Mouse (Mus musculus) spleen, adult 12 weeks (tissue): ENCODE data around the gene Pcbp3.

Experiments used
- DNase-seq: peaks from one replicate; pipeline ENCODE4 v3.0.0; 2022; ENCODE audit warnings: low spot score

The Pcbp3 gene

DNA sequence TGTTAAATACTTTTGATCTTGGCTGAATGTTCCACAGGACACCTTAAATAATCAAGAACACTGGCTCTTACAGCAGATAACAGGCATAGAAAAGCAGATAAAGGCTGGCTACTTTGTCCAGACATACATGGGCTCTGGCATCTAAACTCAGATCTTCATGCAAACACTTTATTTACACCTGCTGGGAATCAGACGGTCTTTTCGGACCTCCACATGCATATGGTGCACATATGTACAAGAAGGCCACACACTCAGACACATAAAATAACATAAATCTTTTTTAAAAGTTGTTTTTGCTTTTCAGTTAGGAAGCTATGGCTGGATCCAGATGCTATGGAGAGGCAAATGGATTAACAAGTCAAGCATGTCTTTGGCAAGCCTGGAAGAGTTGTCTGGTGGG is 37.2 kb downstream of the Pcbp3 start:
- no peak for DNase-seq

DNA sequence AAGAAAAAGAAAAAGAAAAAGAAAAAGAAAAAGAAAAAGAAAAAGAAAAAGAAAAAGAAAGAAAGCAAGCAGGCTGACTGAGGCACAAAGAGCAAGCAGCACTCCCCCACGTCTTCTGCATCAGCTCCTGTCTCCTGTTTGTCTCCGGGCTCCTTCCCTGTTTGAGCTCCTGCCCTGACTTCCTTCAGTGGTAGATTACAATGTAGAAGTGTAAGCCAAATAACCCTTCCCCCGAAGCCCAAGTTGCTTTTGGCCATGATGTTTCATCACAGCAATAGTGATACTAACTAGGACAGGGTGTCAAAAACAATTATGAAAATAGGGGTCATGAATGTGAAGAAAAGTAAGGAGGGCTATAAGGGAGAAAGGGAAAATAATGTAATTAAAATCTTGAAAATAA is 43.6 kb downstream of the Pcbp3 start:
- no peak for DNase-seq

DNA sequence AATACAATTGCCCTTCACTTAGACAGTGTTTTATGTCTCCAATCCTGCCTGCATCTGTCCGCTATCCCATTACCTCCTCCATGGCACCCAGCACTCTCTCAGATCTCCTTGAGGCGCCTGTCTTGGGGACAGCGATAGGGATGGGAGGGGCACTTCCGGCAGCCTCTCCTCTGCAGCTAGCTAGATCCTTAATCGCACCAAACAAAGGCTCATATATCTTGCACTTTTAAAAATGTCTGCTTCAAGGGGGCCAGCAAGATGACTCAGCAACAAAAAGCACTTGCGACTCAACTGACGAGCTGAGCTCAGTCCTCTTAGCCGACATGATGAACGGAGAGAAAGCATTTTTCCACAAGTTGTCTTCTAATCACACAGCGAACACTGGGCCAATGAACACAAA is 55.3 kb downstream of the Pcbp3 start:
- DNase-seq, result no peak

DNA sequence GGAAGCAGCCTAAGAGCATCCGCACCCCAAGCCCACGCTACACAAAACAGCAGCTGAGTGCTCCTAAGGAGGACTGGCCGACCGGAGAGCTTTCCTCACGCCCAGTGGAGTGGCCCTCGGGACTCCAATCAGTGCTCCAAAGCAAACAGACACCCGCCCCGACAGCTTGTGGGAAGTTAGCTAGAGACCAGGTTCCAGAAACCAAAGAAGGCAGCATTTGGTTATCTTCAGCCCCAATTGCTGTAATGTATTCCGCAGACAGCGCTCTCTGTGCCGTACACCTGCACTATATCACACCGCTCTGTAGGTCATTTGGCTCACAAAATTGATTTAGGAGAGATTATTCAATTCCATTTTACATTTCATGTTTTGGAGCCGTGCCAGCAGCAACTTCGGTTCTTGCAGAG is 55.7 kb downstream of the Pcbp3 start:
- DNase-seq, result no peak

DNA sequence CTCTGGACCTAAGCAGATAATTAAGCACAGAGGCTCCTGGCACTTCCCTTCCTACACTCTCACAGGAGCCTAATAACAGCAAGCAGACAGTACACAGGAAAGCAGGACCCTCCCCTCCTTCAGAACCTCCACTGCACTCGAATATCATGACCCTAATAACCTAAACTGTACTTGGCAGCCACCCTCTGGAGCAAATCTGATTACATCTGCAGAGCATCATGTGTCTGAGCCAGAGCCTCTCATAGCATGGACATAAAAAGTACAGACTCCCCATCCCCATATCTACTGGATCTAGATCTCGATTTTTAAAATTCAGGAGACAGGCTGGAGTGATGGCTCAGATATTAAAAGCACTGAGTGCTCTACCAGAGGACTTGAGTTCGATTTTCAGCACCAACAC is 58.0 kb downstream of the Pcbp3 start:
- DNase-seq, result no peak

DNA sequence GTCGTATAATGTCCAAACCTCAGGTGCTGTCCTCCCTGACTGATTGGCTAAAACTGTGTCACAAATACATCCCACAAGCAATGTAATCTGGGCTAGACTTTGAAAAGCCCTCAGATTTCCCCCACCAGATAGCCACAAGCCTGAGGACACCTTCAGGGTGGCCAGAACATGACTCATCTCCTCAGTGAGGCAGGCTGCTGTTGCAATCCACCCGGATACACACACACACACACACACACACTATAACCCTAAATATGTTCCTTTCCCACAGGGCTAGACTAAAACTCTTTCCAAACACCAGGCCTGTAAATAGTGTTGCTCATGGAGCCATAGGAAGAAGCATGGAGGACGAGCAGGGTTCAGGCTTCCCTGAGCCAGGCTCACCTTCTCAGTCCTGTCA is 58.6 kb downstream of the Pcbp3 start:
- no peak for DNase-seq

DNA sequence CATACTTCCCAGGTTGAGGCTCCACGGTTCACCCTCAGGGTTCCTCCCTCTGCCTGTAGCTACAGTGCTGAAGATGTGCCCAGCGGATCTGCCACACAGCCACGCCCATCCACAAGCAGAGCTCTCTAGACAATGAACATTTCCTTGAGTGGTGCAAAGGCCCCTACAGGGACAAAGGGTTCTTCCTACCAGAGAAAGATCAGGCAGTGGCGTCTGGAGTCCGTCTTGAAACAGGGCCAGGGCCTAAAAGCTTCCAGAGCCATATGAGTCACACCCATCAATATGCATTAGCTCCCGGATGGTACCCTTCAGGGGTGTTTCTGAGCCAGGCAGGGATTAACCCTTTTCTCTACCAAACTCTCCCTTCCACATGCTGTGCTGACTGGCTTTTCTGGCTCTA is 59.1 kb downstream of the Pcbp3 start:
- DNase-seq, result no peak

DNA sequence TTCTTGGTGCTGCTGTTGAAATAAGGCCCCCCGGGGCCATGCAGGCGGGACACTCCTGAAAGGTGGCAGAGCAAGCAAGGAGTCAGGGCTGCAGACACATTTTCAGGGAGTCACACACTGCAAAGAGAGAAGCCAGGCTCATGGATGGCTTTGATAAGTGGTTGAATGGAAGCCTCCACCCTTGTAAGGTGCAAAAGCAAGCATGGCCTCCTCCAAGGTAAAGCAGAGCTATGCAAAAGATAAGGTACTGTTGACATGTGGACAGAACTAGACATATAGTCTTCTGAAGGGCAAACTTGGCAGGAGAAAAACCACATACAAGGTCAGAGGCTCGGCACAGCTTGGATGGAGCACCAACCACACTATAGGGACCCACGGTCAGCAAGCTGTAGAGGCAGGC is 63.3 kb downstream of the Pcbp3 start:
- DNase-seq, result no peak

DNA sequence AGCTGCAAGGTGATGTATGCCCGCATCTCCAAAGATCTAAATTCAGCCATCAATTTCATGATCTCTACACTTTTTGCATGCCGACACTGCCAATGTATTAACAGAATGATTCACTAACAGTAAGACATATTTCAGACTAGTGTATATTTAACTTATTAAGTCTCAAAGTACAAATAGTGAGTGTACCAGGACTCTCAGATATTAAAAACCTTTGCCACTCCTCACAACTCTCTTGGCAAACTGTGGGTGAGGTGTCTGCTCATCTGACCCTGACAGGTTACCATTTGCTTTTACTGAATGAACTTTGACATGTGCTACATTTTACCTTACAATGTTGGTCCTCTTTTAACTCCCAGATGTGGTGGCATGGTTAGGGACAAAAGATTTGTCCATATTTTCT is 70.2 kb downstream of the Pcbp3 start:
- no peak for DNase-seq

DNA sequence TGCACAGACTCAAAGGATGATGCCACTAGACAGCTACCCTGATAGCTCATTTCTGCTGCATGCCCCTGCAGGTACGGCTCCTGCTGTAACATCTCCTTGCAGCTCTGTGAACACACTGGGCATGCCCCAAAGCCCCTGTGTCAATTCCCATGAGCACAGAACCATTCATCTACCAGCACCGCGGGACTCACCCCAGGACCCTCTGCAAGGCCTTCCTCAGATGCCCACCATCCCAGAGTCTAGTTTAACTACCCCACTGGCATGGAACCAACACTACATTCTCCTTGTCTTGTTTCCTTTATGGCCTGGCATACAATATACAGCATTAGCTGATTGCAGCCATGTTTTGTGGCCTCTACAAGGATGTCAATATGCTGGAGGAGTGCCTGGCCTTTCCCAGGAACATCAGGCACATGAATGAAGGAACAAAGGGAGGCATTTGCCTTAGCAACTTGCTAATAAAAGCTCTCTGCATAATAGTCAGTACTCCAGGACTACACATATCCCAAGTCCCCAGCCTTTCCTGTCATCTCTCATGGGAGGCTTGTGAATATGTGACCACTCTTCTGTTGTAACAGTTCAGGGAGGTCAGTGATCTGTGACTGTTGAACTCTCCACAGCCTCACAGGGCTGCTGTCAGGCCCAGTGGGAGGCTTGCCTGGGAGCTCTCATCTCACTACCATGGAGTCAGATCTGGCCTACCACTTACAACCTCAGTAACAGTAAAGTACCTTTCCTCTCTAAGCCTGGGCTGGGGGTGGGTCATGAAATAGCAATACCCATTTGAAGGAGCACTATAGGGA is 78.0 kb downstream of the Pcbp3 start:
- no peak for DNase-seq

DNA sequence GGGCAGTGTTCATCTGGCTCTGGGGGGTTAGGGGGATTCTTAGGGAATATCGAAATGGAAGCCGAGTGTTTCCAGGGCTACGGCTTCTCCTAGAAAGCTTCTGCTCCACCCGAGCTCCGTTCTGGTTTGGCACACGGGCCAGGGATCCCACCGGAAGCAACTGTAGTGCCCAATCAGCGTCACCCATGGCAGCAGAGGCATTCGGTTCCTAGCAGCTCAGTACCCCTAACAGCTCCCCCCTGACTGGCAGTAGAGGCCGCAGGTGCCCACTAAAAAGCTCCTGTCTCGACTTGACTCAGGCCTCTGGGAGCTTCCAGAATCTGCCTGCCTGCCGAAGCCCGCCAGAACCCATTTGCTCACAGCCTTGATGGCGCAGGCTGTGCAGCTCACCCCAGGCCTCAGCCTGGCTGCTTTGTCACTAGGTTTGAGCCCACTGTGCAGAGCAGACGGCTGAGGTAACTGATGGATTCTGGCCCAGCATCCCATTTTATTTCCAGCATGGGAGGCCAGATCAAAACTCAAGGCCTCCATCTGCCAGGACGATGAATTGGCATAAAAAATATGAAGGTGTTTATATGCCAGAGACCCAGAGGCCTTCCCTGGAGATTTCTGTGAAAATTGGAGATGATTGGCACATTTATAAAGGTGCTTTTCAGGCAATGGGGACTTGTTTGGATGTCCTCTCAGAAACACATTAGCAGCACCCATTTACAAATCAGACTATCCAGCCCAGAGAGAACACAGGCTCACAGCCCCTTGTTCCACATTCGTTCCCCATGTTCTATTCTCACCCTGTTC is 78.8 kb downstream of the Pcbp3 start:
- DNase-seq, result no peak

DNA sequence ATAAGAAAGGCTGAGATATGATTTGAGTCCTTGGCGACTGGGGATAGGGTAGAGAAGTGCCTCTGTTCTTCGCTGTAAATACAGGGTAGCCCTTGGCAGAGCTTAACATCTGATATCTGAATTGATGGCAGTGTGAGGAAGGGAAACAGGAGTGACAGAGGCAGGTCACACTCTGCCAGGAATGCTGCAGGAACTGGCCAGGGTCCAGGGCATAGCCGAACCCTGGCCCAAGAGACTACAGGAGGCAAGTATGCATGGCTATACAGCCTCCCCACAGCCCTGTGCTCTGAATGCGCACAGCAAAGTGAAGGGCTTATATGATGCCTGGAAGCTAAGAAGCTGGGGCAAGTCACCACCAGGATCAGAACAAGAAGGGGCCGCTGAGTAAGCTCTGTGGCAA is 79.8 kb downstream of the Pcbp3 start:
- DNase-seq, result no peak

DNA sequence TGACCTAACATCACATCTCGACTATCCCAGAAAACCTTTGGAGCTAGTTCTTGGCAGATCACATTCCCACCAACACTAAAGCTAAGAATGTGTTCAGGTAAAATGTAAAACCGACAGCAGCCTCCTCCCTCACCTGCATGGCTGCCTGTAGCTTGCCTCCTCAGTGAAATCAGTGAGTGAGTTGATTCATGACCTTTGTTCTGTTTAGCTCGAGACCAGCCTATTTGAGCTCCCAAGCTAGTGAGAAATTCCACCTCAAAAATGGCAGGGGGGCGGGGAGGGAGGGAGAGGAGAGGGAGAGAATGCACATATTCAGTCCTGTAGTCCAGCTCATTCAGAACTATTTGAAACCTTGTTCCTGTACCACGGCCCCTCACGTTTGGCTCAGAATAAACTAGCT is 86.4 kb downstream of the Pcbp3 start:
- no peak for DNase-seq

DNA sequence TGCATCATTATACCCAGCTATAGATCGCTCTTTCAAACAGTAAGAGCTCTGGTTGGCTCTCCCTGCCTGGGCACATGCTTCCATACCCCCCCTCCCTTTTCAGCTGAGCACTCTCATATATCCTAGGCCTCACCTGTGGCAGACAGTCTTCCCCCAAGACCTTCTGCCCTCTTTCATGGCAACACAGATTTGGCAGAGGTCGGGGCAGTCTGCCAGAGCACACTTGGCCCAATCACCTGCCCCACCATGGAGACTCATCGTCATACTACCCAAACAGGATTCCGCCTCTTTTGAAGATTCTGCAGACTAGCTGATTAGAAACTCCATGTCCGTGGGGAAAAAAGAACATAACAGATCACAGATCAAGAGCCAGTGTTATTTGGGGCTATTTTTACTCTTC is 86.8 kb downstream of the Pcbp3 start:
- DNase-seq, result no peak

DNA sequence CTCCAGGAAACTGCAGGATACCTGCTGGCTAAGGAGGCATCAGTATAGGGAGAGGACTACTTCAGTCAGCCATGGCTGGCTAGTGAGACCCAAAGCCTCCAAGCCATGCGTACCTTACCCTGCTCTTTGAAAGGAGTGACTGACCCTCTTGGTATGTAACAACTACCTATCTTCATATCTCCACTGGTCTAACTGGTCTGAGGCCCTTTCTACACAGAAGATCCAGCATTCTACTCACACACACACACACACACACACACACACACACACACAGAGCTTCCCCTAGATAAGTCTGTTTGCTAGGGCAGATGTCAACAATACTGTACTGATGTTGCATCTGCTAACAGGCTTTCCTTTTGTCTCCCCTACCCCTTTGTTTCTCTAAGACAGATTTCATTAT is 87.3 kb downstream of the Pcbp3 start:
- no peak for DNase-seq

DNA sequence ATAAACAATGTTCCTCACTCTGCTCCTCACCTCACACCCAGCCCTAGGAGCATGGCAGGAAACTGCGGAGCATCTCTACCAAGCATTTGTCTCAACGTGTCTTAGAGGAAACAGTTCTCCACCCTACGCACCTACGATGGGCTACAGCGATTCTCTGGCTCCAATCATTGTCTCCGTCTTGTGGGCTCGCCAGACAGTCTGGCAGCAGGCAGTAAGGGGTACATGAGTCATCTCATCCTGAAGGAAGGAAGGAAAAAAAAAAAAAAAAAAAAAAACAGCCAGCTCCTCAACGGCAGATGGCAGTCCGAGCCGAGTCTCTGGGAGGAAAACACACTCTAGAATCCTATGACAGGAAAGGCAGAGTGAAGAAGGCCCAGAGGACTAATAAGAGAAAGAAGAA is 87.7 kb downstream of the Pcbp3 start:
- no peak for DNase-seq

DNA sequence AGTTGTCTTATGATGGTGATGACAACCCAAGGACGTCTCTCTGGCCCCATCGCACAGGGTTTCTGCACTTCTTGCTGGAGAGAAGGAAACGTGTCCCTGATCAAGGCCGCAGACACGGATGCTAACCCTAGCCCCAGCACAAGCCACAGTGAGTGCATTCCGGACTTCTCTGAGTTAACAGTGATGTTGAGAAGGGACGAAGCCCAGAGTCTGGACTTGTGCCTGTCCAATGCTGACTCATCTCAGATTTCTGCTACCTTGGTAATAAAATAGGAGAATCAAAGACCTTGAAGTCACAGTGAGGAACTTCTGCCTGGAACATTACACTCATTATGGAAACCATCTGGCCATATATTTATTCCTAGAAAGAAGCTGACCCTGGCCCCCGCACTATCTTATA is 89.0 kb downstream of the Pcbp3 start:
- no peak for DNase-seq

DNA sequence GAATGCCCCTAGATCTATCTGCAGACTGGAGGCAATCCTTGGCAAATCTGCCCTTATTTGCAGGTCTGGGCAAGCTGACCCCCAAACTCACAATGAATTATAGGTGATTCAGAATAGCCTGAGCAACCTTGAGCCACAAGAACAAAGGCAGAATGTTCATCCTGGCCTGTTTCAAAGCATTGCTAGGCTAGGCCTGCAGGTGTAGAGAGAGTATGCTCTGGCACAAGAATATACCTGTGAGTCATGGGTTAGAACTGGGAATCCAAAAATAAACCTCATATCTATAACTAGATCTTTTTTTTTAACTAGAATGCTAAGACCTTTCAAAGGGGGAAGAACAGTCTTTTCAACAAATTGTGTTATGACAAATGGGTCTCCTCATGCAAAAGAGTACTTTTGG is 95.8 kb downstream of the Pcbp3 start:
- DNase-seq, result no peak

DNA sequence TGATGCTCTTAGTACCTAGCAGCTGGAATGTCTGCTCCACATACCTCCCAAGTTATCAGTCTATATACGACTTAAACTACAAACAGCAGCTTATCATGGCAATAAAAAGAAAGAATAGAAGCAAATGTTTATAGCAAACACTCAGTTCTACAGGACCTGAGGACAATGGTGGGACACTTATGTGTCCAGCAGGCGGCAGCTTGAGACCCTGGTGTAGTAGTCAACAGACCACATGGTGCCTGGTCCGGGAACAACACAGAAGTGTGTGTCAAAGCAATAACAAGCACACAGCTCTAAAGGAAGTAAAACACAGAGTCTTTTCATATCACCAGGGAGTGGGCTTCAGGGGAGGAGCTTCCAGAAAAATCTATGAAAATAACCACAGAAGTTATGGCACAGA is 100.7 kb downstream of the Pcbp3 start:
- no peak for DNase-seq

DNA sequence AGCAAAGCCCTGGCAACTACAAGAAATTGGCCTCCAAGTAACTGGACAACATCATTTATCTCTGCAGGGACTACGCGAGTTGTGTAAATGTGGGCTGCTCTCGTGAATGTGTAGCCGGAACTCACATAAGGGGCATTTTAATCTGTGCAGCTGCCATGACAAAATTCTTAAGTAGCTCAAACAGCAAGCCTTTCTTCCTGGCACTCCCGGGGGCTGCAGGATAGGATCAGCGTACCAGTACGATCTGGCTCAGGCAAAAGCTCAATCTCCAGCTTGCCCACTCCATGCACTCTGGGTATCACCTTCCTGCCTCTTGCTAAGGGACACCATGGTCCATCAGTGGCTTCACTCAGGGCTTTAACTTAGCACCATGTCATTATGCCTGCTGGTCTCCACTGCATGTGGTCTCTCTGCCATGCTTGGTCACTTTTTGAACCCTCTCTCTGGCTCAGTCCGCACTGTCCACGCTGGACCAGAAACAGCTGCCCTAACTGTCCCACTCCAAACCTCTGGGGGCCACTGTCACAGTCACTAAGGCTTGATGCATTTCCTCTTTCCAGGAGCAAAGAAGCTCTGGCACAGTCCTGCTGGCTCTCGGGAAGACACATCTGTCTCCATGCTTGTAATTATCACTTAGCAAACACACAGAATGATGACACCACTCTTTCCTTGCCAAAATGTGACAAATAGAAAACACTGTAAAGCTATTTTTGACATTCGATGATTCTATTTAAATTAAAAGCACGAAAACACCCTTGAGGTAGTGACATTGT is 102.1 kb downstream of the Pcbp3 start:
- no peak for DNase-seq

DNA sequence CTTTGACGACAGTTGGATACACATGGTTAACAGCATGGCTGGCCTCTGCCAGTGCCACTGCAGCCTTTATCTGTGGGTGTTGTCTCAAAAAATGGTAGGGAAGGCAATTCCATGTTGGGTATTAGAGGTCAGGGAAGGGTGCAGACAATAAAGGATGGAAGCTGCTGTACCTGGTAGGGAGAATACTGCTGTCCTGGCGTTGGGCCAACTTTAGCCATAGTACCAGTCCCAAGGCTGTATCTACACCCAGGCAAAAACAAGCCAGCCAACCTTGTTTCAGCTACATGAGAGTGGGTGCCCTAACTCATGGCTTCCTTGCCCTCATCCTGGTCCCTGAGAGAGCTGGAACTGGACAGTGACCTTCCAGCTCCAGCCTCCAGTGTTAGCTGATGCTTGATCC is 103.8 kb downstream of the Pcbp3 start:
- no peak for DNase-seq

DNA sequence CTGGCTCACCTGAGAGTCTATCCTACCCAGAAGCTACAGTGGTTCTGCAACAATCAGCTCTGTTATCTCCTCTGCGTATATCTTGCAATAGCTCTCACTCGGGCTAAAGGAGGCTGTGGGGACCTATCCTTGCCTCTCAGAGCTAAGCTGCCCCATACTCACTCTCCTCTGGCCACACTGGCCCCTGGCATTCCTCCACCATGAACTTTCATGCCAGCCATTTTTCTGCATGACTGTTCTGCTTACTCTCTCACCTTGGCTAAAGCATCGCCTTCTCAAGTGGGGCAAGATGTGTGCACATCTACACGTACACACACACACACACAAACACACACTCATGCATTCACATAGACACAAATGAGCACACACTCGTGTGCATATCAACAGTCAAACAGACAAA is 115.2 kb downstream of the Pcbp3 start:
- DNase-seq, result no peak

DNA sequence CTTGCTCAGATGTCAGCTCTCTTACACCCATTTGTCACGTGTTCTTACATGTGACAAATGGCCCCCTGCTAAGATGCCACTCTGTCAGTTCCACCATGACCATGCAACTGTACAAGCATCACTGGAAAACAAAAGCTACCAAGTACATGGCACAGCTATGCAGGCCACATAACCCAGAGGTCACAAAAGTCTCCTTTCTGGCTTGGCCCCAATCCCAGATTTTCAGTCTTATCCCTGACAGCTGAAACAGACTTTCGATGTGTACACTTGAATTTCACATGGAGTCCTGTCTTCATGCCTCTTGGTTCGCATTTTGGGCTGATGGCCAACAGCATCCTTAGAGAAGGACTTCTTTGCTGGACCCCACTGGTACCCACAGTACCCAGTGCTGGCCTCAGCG is 116.8 kb downstream of the Pcbp3 start:
- no peak for DNase-seq
